Mouse (Mus musculus) heart, embryonic 11.5 days (tissue): ENCODE measurements at regions not wholly inside any gene's neighbourhood (a gene's known extent, or its start where the extent isn't known, plus 50 kb on each side); places are given as distances from the start of the nearest gene placed in this dataset.

ENCODE experiments used
- ATAC-seq: fragments of 200-750 bp; cut with Nextera tagmentation; replicated peaks from 2 replicates; pipeline ENCODE4 v1.8.0; 2017; ENCODE audit warnings: moderate library complexity; ENCODE audit not compliant: insufficient number of reproducible peaks, low FRiP score, low TSS enrichment
- H3K27ac ChIP-seq: fragments of 300-500 bp; sonication (generic); 2 replicates; pipeline ENCODE4 v1.5.1; 2014; ENCODE audit warnings: mild to moderate bottlenecking, low read depth, low read length
- H3K27me3 ChIP-seq: fragments of 300-500 bp; sonication (generic); 2 replicates; pipeline ENCODE4 v1.6.1; 2014; ENCODE audit warnings: mild to moderate bottlenecking, low read length, mixed read lengths; ENCODE audit not compliant: control insufficient read depth, insufficient read depth
- H3K36me3 ChIP-seq: fragments of 300-500 bp; sonication (generic); 2 replicates; pipeline ENCODE4 v1.6.1; 2014; ENCODE audit warnings: mild to moderate bottlenecking, low read length, moderate library complexity, mixed read lengths; ENCODE audit not compliant: control insufficient read depth, insufficient read depth
- H3K4me1 ChIP-seq: fragments of 300-500 bp; sonication (generic); 2 replicates; pipeline ENCODE4 v1.6.1; 2014; ENCODE audit warnings: low read length; ENCODE audit not compliant: control insufficient read depth, insufficient read depth
- H3K4me2 ChIP-seq: fragments of 300-500 bp; sonication (generic); 2 replicates; pipeline ENCODE4 v1.6.1; 2014; ENCODE audit warnings: mild to moderate bottlenecking, moderate library complexity
- H3K4me3 ChIP-seq: fragments of 300-500 bp; sonication (generic); 2 replicates; pipeline ENCODE4 v1.5.1; 2014; ENCODE audit warnings: low read depth, low read length
- H3K9ac ChIP-seq: fragments of 300-500 bp; sonication (generic); 2 replicates; pipeline ENCODE4 v1.6.1; 2014; ENCODE audit warnings: mild to moderate bottlenecking, low read depth, low read length, moderate library complexity
- H3K9me3 ChIP-seq: fragments of 300-500 bp; sonication (generic); replicated peaks from 2 replicates; pipeline ENCODE4 v1.6.1; 2016; ENCODE audit warnings: low read length; ENCODE audit not compliant: control insufficient read depth
- WGBS: fragments of 180-500 bp; shearing (Covaris S2); extraction: QIAGEN DNeasy Blood & Tissue Kit; methylation state at CpG from one replicate; pipeline ENCODE4 v1.1.7; 2014; ENCODE audit not compliant: insufficient replicate concordance; 5-methylcytosine and 5-hydroxymethylcytosine counted together

GRCm38 (mm10) chr6:82844432-82844831, 70.2 kb upstream of the Hk2 start:
- 49% methylated on average over 3 of the region's 3 CpGs for WGBS
- H3K9me3 ChIP-seq, result no peaks in the 10 kb centered on the region
- no peak for ATAC-seq
- no peak overlapping the region for H3K4me2 ChIP-seq
- no peaks in the 10 kb centered on the region for H3K4me1 ChIP-seq
- no peak overlapping the region for H3K27ac ChIP-seq
- H3K27me3 ChIP-seq, result no peaks in the 10 kb centered on the region
- no peak overlapping the region for H3K4me3 ChIP-seq
- no peak overlapping the region for H3K9ac ChIP-seq
- H3K36me3 ChIP-seq, result no peaks in the 10 kb centered on the region

- Histone ChIP-seq H3K9ac (no peak overlapping the region), H3K4me2 (no peak overlapping the region), H3K4me1 (no peaks in the 10 kb centered on the region), H3K27ac (no peak overlapping the region), H3K27me3 (no peaks in the 10 kb centered on the region), H3K4me3 (no peak overlapping the region), H3K9me3 (no peaks in the 10 kb centered on the region), H3K36me3 (no peaks in the 10 kb centered on the region)
- 74% methylated on average over 4 of the region's 4 CpGs for WGBS
- no peak for ATAC-seq
Observed at GRCm38 (mm10) chr6:82843881-82844280, 69.6 kb upstream of the Hk2 start.

- WGBS, result 66% methylated on average over 9 of the region's 9 CpGs
- H3K4me3 ChIP-seq, result no peak overlapping the region
- no peaks in the 10 kb centered on the region for H3K4me1 ChIP-seq
- ATAC-seq, result no peak
- no peak overlapping the region for H3K4me2 ChIP-seq
- H3K27ac ChIP-seq, result no peak overlapping the region
- no peaks in the 10 kb centered on the region for H3K9me3 ChIP-seq
- no peaks in the 10 kb centered on the region for H3K36me3 ChIP-seq
- no peaks in the 10 kb centered on the region for H3K27me3 ChIP-seq
- no peak overlapping the region for H3K9ac ChIP-seq
Observed at GRCm38 (mm10) chr6:82837246-82837645, 63.0 kb upstream of the Hk2 start.

GRCm38 (mm10) chr6:82835222-82836064, 61.2 kb upstream of the Hk2 start:
- no peak overlapping the region for H3K9ac ChIP-seq
- no peaks in the 10 kb centered on the region for H3K36me3 ChIP-seq
- H3K4me3 ChIP-seq, result no peak overlapping the region
- H3K4me1 ChIP-seq, result no peaks in the 10 kb centered on the region
- H3K4me2 ChIP-seq, result no peak overlapping the region
- no peaks in the 10 kb centered on the region for H3K9me3 ChIP-seq
- H3K27me3 ChIP-seq, result no peaks in the 10 kb centered on the region
- H3K27ac ChIP-seq, result no peak overlapping the region
- WGBS, result 64% methylated on average over 11 of the region's 11 CpGs
- ATAC-seq, result no peak

GRCm38 (mm10) chr6:82833867-82834266, 59.6 kb upstream of the Hk2 start:
- Histone ChIP-seq H3K4me1 (no peaks in the 10 kb centered on the region), H3K4me2 (no peak overlapping the region), H3K9me3 (no peaks in the 10 kb centered on the region), H3K4me3 (no peak overlapping the region), H3K27me3 (no peaks in the 10 kb centered on the region), H3K9ac (no peak overlapping the region), H3K36me3 (no peaks in the 10 kb centered on the region), H3K27ac (no peak overlapping the region)
- 91% methylated on average over 6 of the region's 6 CpGs for WGBS
- ATAC-seq, result no peak

- no peak for ATAC-seq
- Histone ChIP-seq H3K9me3 (no peaks in the 10 kb centered on the region), H3K9ac (no peak overlapping the region), H3K36me3 (no peaks in the 10 kb centered on the region), H3K4me2 (no peak overlapping the region), H3K27ac (no peak overlapping the region), H3K27me3 (no peaks in the 10 kb centered on the region), H3K4me1 (no peaks in the 10 kb centered on the region), H3K4me3 (no peak overlapping the region)
- WGBS, result 19% methylated on average over 1 of the region's 1 CpGs
Observed at GRCm38 (mm10) chr6:82831211-82831610, 57.0 kb upstream of the Hk2 start.

- H3K4me1 ChIP-seq, result peaks cover 27% of the 10 kb centered on the region
- no peak overlapping the region for H3K4me2 ChIP-seq
- no peak for ATAC-seq
- H3K9ac ChIP-seq, result no peak overlapping the region
- H3K27me3 ChIP-seq, result no peaks in the 10 kb centered on the region
- H3K36me3 ChIP-seq, result no peaks in the 10 kb centered on the region
- H3K27ac ChIP-seq, result no peak overlapping the region
- no peaks in the 10 kb centered on the region for H3K9me3 ChIP-seq
- no peak overlapping the region for H3K4me3 ChIP-seq
- 80% methylated on average over 3 of the region's 3 CpGs for WGBS
Observed at GRCm38 (mm10) chr6:82824684-82825083, 50.4 kb upstream of the Hk2 start.

- Histone ChIP-seq H3K4me2 (peak overlapping the region; percentile 27; the same call in 1 of the 2 replicates), H3K4me1 (peaks cover 27% of the 10 kb centered on the region), H3K27ac (peak overlapping the region; percentile 12; the same call in 1 of the 2 replicates), H3K9me3 (no peaks in the 10 kb centered on the region), H3K9ac (no peak overlapping the region), H3K36me3 (no peaks in the 10 kb centered on the region), H3K4me3 (no peak overlapping the region), H3K27me3 (no peaks in the 10 kb centered on the region)
- ATAC-seq, result no peak
- 34% methylated on average over 8 of the region's 8 CpGs for whole genome bisulfite sequencing
Observed at GRCm38 (mm10) chr6:82824240-82824639, 50.0 kb upstream of the Hk2 start.
